Mouse (Mus musculus) left cerebral cortex, adult 2 months (tissue): Measurements from ENCODE around the gene Klhl7. TPM values are rescaled to one million over a fixed set of nuclear protein-coding genes. Genes with fewer than 3 reads are reported as not detected.
A peak's percentile ranks its signal among the peaks of the same experiment; 100 is the strongest.
"Not testable (repeated sequence)": the region's sequence is repeated elsewhere in the genome, so short reads cannot be mapped to it uniquely, and the experiment has no call there.

Experiments used
- DNase-seq, 2 experiments: peaks; one replicate each; pipeline ENCODE4 v3.0.0; 2021 to 2022; ENCODE audit warnings: low spot score in 2 of 2, mixed read lengths in 1 of 2; ENCODE audit errors: extremely low spot score in 1 of 2
- H3K27ac ChIP-seq: fragments of 200-600 bp; 2 replicates; pipeline ENCODE4 v1.8.1; 2022
- H3K4me3 ChIP-seq: fragments of 200-600 bp; 2 replicates; pipeline ENCODE4 v1.8.1; 2022
- CTCF ChIP-seq: fragments of 200-600 bp; IDR thresholded peaks from 2 replicates; pipeline ENCODE4 v1.8.1; 2022; ENCODE audit warnings: antibody characterized with exemption, mild to moderate bottlenecking, moderate library complexity
- intact Hi-C: fragments of 180-260 bp; cut with DNase I; formaldehyde crosslinking; loops from one replicate; pipeline ENCODE4 v1.15.1; 2025
- total RNA-seq, 2 experiments: library from RNA; stranded (reverse); gene quantifications; 2 replicates each; pipeline ENCODE4 v1.2.3; 2021

Klhl7 gene
- total RNA-seq, 2 experiments from 2014 or later: 88.2 TPM

DNA sequence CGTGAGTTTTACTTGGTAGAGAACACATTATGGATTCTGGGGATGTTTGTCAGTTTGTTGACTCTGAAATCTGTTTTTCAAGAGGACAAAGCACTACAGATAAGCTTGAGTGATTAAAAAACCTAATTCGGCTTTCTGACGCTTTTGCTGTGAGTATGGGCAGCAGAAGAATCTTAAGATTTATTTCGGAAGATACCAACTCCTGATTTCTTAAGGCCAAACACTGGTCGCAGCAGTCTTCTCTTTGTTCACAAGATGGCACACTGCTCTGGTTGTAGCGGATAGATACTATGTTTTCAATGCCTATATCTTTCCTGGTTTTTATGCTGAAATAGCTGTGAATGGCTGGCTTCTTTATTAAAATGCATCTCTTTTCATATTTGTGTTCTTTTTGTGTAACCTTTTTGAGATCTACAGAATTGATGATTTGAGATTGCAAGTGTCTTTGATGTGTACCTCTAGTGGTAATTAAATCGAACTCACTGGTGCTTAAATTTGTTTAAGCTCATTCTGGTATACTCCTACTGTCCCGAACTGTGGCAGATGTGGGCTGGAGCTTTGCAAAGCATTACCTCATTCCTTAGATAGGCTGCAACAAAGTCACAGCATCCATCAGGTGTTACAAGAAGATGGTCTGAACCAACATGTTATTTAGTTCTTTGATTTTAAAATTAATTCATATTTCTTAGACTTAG lies 1.2 kb downstream of the Klhl7 start:
- H3K27ac ChIP-seq: peak overlapping the region; percentile 95
- peak; percentile 32 for TF ChIP-seq CTCF
- intact Hi-C loops: no loop called here
- DNase-seq: no peak
- peak overlapping the region; percentile 77 for H3K4me3 ChIP-seq

DNA sequence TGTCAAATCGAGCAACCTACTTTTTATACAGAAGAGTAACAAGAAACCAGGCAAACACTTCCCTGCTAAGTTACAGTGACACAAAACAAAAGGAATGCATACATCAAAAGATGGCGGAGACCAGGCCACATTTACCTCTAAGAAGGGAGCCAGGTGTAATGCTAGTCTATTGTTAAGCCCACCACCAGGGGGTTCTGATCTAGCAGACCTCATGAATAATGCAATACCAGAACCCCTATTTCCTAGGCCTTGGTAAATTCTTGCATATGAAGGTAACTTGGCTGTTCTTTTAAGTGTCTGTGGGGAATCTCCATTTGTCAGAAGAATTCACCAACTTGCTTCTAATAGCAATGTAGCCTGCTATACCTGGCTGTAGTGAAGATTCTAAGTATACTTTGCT lies 2.8 kb downstream of the Klhl7 start:
- intact Hi-C loops, DNase-seq, H3K4me3 ChIP-seq, H3K27ac ChIP-seq: not testable (repeated sequence)

DNA sequence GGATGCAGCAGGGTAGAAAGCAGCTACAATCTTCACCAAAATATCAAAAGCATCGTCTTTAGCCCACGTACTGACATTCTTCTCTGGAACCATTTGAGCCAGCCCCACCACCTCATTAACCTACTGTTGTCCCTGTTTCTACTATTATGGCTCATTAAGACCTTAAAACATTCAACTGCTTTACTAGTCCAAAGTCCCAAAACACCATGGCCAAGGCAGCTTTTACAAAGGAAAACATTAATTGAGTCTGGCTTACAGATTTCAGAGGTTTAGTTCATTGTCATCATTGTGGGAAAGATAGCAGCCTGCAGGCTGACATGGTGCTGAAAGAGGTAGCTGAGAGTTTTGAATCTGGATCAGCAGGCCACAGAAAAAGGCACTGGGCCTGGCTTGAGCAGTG lies 3.4 kb downstream of the Klhl7 start:
- no peak for TF ChIP-seq CTCF
- Histone ChIP-seq H3K27ac (no peak overlapping the region), H3K4me3 (no peak overlapping the region)
- DNase-seq: no peak
- intact Hi-C loops: no loop called here

DNA sequence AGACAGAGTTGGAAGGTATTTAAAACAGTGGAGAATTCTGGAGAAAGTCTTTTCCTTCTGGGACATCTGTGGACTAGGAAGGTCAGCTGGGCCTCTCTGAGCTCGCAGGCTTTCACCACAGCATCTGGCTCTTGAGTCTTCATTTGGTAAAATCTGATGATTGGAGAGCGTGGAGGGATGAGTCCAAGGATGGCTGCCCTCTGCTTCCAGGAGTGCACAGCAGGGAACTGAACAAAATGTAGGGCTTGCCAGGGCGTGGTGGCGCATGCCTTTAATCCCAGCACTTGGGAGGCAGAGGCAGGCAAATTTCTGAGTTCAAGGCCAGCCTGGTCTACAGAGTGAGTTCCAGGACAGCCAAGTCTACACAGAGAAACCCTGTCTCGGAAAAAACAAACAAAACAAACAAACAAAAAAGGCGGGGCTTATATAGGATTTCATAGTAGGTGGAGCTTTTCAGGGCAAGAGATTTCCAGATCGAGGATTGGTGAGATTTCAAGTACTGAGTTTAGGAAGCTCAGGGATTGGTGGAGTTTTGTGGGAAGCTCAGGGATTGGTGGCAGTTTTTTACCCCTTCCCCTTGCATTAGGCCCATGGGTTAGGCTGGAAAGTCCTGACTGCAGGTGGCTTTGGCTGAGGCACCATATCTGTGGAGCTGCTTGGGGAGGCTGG lies 6.8 kb downstream of the Klhl7 start:
- no peak for DNase-seq
- H3K4me3 ChIP-seq: no peak overlapping the region
- intact Hi-C loops: no loop called here
- H3K27ac ChIP-seq: no peak overlapping the region
- no peak for TF ChIP-seq CTCF

DNA sequence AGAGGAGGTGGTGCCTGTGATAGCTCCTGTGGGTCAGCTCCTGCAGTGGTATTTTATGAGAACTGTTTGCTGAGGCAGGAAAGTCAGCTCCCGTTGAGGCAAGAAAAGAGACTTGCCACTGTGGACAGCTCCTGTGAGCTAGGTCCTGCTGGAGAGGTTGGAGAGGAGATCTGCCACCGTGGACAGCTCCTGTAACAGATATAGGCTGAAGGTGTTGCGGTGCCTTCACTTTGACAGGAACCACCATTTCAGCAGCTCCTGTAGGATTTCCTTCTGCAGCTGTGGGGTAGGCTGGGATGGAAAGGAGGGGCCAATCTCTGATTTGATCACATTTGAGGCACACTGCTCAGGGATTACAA lies 7.3 kb downstream of the Klhl7 start:
- TF ChIP-seq CTCF: no peak
- intact Hi-C loops: no loop called here
- no peak for DNase-seq
- Histone ChIP-seq H3K27ac (no peak overlapping the region), H3K4me3 (no peak overlapping the region)

DNA sequence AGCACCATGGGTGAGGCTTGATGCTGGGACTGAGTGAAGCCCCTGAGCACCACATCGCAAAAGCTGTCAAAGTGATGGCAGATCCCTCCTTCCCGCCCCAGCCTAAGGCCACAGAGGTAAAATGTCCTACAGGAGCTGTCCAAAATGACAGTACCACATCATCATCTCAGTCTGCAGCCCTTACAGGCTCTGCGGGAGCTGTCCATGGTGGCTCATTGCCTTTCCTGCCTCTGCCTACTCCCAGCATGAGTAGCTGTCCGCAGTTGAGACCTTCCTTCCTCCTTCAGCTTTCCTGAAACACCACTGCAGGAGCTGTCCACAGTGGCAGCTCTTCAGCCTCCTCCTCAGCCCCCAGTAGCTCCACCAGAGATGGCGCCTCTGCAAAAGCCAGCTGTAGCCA lies 9.7 kb downstream of the Klhl7 start:
- Histone ChIP-seq H3K4me3 (no peak overlapping the region), H3K27ac (no peak overlapping the region)
- intact Hi-C loops: no loop called here
- no peak for DNase-seq
- TF ChIP-seq CTCF: no peak

DNA sequence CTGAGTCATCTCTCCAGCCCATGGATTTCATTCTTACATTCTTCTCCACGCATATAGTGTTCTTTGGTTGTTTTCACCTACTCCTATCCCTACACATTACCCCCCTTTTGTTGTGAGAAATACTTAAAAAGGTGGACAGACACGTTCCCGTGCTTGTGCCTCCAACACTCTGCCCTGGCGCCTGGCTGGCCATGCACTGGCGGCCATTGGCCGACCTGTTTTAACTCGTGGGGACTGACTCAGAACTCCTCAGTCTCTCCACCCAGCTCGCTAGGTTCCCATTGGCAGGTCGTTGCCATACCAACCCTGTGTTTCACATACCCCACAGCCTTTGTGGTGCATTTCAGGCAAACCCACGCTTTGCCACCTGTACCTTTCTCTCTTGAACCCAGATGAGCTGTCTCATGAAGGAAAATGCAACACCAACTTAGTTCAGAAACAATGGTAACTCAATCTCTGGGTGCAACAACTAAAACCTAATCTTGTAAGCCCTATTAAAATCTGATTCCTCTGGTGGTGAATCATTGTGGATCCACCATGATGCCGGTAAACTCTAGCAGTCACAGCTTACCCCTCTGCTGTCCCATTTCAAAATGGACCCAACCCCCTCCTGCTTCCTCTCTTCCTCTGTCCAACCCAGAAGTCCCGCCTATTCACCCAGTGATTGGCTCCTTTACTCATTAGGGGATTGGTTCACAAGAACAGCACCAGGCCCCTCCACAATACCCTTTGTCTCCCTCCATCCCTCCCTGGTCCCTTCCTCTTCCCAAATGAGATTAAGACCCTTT lies 11.9 kb downstream of the Klhl7 start:
- no peak overlapping the region; the same call in 1 of the 2 replicates for H3K27ac ChIP-seq
- intact Hi-C loops: no loop called here
- peak in 1 of 2 experiments; percentile 38 for DNase-seq
- no peak for TF ChIP-seq CTCF
- no peak overlapping the region for H3K4me3 ChIP-seq

DNA sequence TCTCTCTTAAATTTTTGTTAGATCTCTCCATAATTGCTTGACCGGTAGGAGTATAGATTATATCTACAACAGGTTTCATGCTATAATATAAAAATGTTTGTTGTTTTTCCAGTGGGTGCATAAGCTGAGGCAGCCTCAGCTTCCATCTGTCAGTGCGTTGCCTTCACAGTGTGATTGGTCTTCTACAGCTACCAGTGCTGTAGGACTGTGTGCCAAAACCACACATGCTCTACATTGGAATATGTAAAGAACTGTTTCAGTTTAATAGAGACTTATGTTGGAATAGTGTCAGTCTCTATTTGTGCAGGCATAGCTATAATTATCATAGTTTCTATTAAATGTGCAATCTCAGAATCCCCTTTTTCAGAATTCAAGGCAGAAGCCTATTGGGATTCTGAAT lies 21.8 kb downstream of the Klhl7 start:
- Histone ChIP-seq H3K27ac (no peak overlapping the region), H3K4me3 (no peak overlapping the region)
- intact Hi-C loops: no loop called here
- TF ChIP-seq CTCF: no peak
- no peak for DNase-seq

DNA sequence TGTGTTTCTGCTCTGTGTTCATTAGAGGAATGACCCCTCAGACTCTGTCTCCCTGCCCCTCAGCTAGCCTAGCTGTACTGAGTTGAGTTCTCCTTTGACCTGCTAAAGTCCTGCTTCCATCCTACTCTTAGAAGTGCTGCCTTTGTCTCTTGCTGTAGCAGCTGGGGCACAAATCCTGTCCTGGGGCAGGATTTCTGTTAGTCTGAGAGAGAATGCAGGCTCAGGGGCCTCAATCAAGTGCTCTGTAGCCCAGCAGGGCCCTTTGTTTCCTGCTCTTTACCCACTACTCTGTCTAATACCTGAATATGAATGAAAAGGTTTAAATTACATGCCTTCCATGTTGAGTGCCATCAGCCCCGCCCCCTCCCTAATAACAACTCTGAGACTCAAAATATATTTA lies 23.8 kb downstream of the Klhl7 start:
- H3K4me3 ChIP-seq: no peak overlapping the region
- DNase-seq: no peak
- no peak overlapping the region for H3K27ac ChIP-seq
- intact Hi-C loops: no loop called here
- TF ChIP-seq CTCF: no peak

DNA sequence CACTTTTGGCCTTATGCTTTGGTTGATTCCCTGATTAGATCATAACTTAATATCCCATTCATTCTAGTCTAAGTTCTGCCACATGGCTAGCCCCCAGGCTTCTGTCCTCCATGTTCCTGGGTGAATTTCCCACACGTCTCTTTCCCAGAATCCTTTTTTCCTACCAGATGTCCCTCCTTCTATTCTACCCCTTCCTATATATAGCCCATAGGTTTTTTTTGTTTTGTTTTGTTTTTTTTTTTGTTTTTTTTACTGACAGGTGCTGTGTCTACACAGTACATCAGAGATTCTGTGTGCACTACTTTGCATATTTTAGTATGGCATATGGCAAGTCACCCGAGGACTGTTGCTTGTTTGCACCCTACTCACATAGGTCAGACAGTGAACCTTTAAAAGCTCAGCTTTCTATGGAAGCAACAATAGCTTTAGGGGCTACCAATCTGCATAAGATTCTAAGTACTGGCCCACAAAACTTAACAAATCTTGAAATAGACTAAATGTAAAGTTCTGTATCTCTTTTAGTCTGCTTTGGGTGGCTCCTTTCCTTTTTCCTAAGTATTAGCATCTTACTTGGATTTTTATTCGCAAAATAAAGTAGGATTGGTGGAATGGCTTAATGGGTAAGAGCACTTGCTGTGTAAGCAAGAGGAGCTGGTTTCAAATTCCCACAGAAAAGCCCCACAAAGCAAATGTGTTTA lies 24.3 kb downstream of the Klhl7 start:
- intact Hi-C loops: no loop called here

DNA sequence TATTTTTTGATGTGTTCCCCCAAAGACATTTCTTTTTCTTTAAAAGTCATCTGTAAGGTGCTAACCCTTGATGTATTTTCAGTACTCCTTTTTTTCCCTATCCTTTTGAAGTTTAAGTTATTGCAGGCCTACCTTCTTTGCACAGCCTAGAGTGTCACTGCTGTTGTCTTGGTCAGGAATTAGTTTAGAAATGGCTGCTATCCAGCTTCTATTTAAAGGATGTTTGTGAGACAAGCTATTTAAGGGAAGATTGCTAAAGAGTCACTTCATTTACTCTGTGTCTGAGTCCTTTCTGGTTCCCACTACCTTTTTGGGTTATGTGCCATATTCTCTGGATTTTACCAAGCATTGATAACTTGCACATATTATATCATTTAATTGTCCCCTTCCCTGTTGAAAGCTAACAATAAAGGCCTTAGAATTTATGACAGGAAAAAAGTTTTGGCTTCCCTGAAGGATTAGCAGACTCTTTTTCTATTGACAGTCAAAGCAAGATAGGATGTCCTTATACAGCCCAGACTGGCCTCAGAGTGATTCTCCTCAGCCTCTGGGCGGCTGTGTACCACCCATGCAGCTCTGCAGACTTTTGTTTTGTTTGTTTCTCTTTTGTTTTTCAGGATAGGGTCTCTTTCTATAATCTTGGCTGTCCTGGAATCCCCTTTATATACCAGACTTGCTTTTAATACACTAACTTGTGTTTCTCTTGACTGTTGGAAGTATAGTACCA lies 25.7 kb downstream of the Klhl7 start:
- intact Hi-C loops: no loop called here
- Histone ChIP-seq H3K4me3 (no peak overlapping the region), H3K27ac (no peak overlapping the region; the same call in 1 of the 2 replicates)
- no peak for TF ChIP-seq CTCF
- DNase-seq: no peak

More for the DNA sequence above, 24.3 kb downstream of the Klhl7 start:
- H3K4me3 ChIP-seq: no peak overlapping the region
- H3K27ac ChIP-seq: no peak overlapping the region
- TF ChIP-seq CTCF: no peak
- no peak for DNase-seq
